Mouse (Mus musculus) layer of hippocampus, postnatal 36 days (tissue): ENCODE results near the gene Kdsr. TPM values are rescaled to one million over a fixed set of nuclear protein-coding genes. Genes with fewer than 3 reads are reported as not detected.
"Not testable (repeated sequence)": the region's sequence is repeated elsewhere in the genome, so short reads cannot be mapped to it uniquely, and the experiment has no call there.

ENCODE experiments used
- DNase-seq, 2 experiments: peaks; one replicate each; pipeline ENCODE4 v3.0.0; 2022
- total RNA-seq, 2 experiments: library from RNA; stranded (reverse); gene quantifications; 2 replicates each; pipeline ENCODE4 v1.2.3; 2021

The Kdsr gene
- total RNA-seq, 2 experiments from 2014 or later: 23.6 to 23.9 TPM

GRCm38 (mm10) chr1:106738092-106738491 lies 21.4 kb downstream of the Kdsr start:
- no peak for DNase-seq

- no peak for DNase-seq
Observed at GRCm38 (mm10) chr1:106736211-106736610, 23.3 kb downstream of the Kdsr start.

GRCm38 (mm10) chr1:106735586-106735985 lies 23.9 kb downstream of the Kdsr start:
- peak in 1 of 2 experiments; percentile 33 for DNase-seq

- no peak for DNase-seq
Observed at GRCm38 (mm10) chr1:106722061-106722460, 37.5 kb downstream of the Kdsr start.

- not testable (repeated sequence) for DNase-seq
Observed at GRCm38 (mm10) chr1:106717736-106718135, 41.8 kb downstream of the Kdsr start.

GRCm38 (mm10) chr1:106717071-106717601 lies 42.4 kb downstream of the Kdsr start:
- peak; percentile 63 to 70 for DNase-seq

GRCm38 (mm10) chr1:106716141-106716540 lies 43.4 kb downstream of the Kdsr start:
- no peak for DNase-seq

GRCm38 (mm10) chr1:106715111-106716083 lies 44.1 kb downstream of the Kdsr start:
- DNase-seq: no peak

GRCm38 (mm10) chr1:106714530-106714981 lies 45.0 kb downstream of the Kdsr start:
- no peak for DNase-seq

GRCm38 (mm10) chr1:106713621-106714529 lies 45.7 kb downstream of the Kdsr start, which contains the start of gene Bcl2:
TSS of gene Bcl2 (minus strand) at chr1:106714274.
- peak; percentile 69 to 72 for DNase-seq

GRCm38 (mm10) chr1:106712330-106712729 lies 47.2 kb downstream of the Kdsr start:
- peak in 1 of 2 experiments; percentile 27 for DNase-seq

- DNase-seq: no peak
Observed at GRCm38 (mm10) chr1:106711356-106712125, 48.0 kb downstream of the Kdsr start.

- no peak for DNase-seq
Observed at GRCm38 (mm10) chr1:106710202-106710601, 49.3 kb downstream of the Kdsr start.

- no peak for DNase-seq
Observed at GRCm38 (mm10) chr1:106707036-106707880, 52.3 kb downstream of the Kdsr start.

GRCm38 (mm10) chr1:106703183-106703582 lies 56.3 kb downstream of the Kdsr start:
- DNase-seq: no peak

GRCm38 (mm10) chr1:106702471-106703175 lies 56.9 kb downstream of the Kdsr start:
- no peak for DNase-seq

- DNase-seq: no peak
Observed at GRCm38 (mm10) chr1:106700520-106701114, 58.9 kb downstream of the Kdsr start.

- DNase-seq: no peak
Observed at GRCm38 (mm10) chr1:106696472-106696871, 63.1 kb downstream of the Kdsr start.

GRCm38 (mm10) chr1:106695649-106696048 lies 63.9 kb downstream of the Kdsr start:
- DNase-seq: no peak

GRCm38 (mm10) chr1:106694316-106694715 lies 65.2 kb downstream of the Kdsr start:
- DNase-seq: no peak
